In genomic region chr4:34551966-34552365, GRCm38 (mm10) we compare ENCODE assay signal across 8 mouse cellular contexts. TPM values are rescaled to one million over a fixed set of nuclear protein-coding genes. Genes with fewer than 3 reads are reported as not detected.
A peak's percentile ranks its signal among the peaks of the same experiment; 100 is the strongest.
DNase-seq lines count a peak whose midpoint lies in the region; ATAC-seq and TF ChIP-seq lines count a peak whose summit lies in the region.

No protein-coding gene starts in this region.

- no peaks in the 10 kb centered on the region for H3K27me3 ChIP-seq in kidney, postnatal 0 days (ENCODE audit: insufficient read depth, low read length)
- no peaks in the 10 kb centered on the region for H3K27me3 ChIP-seq in embryonic facial prominence, embryonic 10.5 days (replicated peaks; ENCODE audit: low read depth, poor library complexity, severe bottlenecking)
- no peaks in the 10 kb centered on the region for H3K27me3 ChIP-seq in hindbrain, embryonic 16.5 days (replicated peaks; ENCODE audit: control insufficient read depth, insufficient read depth, low read length)
- H3K27me3 ChIP-seq in midbrain, embryonic 14.5 days (ENCODE audit: control insufficient read depth, insufficient read depth, low read length): no peaks in the 10 kb centered on the region

- no peak for ATAC-seq in kidney, postnatal 0 days (replicated peaks; ENCODE audit: low FRiP score, low read depth)
- no peak for ATAC-seq in hindbrain, embryonic 16.5 days
- no peak for ATAC-seq in midbrain, embryonic 14.5 days (ENCODE audit: low FRiP score, low TSS enrichment)
- ATAC-seq in monocyte, adult 5-6 weeks (replicated peaks; ENCODE audit: insufficient number of reproducible peaks, low FRiP score, low TSS enrichment, poor library complexity, severe bottlenecking): no peak
- ATAC-seq in cerebellum, adult (ENCODE audit: insufficient number of reproducible peaks, low FRiP score, low TSS enrichment): no peak

- peak overlapping the region; percentile 99 for H3K4me3 ChIP-seq in kidney, postnatal 0 days (replicated peaks; ENCODE audit: low read depth, low read length)
- H3K4me3 ChIP-seq in embryonic facial prominence, embryonic 10.5 days: peak overlapping the region; percentile 83
- H3K4me3 ChIP-seq in hindbrain, embryonic 16.5 days (ENCODE audit: low read length): peak overlapping the region; percentile 75
- peak overlapping the region; percentile 98 for H3K4me3 ChIP-seq in midbrain, embryonic 14.5 days (replicated peaks; ENCODE audit: low read depth, low read length)

- WGBS in kidney, postnatal 0 days: 2% methylated on average over 3 of the region's 3 CpGs
- 31% methylated on average over 3 of the region's 3 CpGs for WGBS in embryonic facial prominence, embryonic 10.5 days
- WGBS in hindbrain, embryonic 16.5 days: 17% methylated on average over 3 of the region's 3 CpGs
- 33% methylated on average over 3 of the region's 3 CpGs for WGBS in midbrain, embryonic 14.5 days

- H3K9ac ChIP-seq in kidney, postnatal 0 days (ENCODE audit: low read depth, low read length): peak overlapping the region; percentile 99; the same call in 1 of the 2 replicates
- peak overlapping the region; percentile 88 for H3K9ac ChIP-seq in hindbrain, embryonic 16.5 days (ENCODE audit: low read depth, low read length)
- H3K9ac ChIP-seq in midbrain, embryonic 14.5 days (replicated peaks; ENCODE audit: low read length): peak overlapping the region; percentile 96

- no peaks in the 10 kb centered on the region for H3K9me3 ChIP-seq in kidney, postnatal 0 days (replicated peaks; ENCODE audit: low read length)
- no peaks in the 10 kb centered on the region for H3K9me3 ChIP-seq in embryonic facial prominence, embryonic 10.5 days
- no peaks in the 10 kb centered on the region for H3K9me3 ChIP-seq in hindbrain, embryonic 16.5 days (ENCODE audit: control insufficient read depth, low read length)
- H3K9me3 ChIP-seq in midbrain, embryonic 14.5 days (ENCODE audit: control insufficient read depth, low read length): no peaks in the 10 kb centered on the region

- TF ChIP-seq CTCF in kidney, postnatal 0 days (IDR thresholded peaks at IDR 0.05; ENCODE audit: low read depth): no peak

- DNase-seq in kidney, postnatal 0 days (ENCODE audit: low spot score): peak; percentile 15
- DNase-seq in kidney, postnatal 14 days: no peak
- no peak for DNase-seq in embryonic facial prominence, embryonic 10.5 days (ENCODE audit: low spot score)
- no peak for DNase-seq in midbrain, embryonic 14.5 days
- DNase-seq in embryo, embryonic 11 days: no peak

- H3K27ac ChIP-seq in kidney, postnatal 0 days: peak overlapping the region; percentile 98; the same call in 1 of the 2 replicates
- H3K27ac ChIP-seq in embryonic facial prominence, embryonic 10.5 days (replicated peaks): 0 out of 2 replicates have a peak overlapping the region, but pooled peaks have one; percentile 98
- no peak overlapping the region for H3K27ac ChIP-seq in hindbrain, embryonic 16.5 days (ENCODE audit: low read depth, low read length)
- H3K27ac ChIP-seq in midbrain, embryonic 14.5 days (replicated peaks; ENCODE audit: low read depth, low read length): peak overlapping the region; percentile 94; the same call in 1 of the 2 replicates

- H3K4me1 ChIP-seq in kidney, postnatal 0 days (replicated peaks; ENCODE audit: insufficient read depth, low read length): peaks cover 12% of the 10 kb centered on the region; the same call in 1 of the 2 replicates
- peaks cover 33% of the 10 kb centered on the region for H3K4me1 ChIP-seq in embryonic facial prominence, embryonic 10.5 days
- peaks cover 12% of the 10 kb centered on the region; the same call in 1 of the 2 replicates for H3K4me1 ChIP-seq in hindbrain, embryonic 16.5 days (ENCODE audit: control insufficient read depth, insufficient read depth, low read depth, low read length)
- H3K4me1 ChIP-seq in midbrain, embryonic 14.5 days (ENCODE audit: control insufficient read depth, insufficient read depth, low read length): peaks cover 42% of the 10 kb centered on the region

- peak overlapping the region; percentile 61 for H3K4me2 ChIP-seq in kidney, postnatal 0 days (ENCODE audit: low read length)
- H3K4me2 ChIP-seq in hindbrain, embryonic 16.5 days (ENCODE audit: low read length): peak overlapping the region; percentile 84
- peak overlapping the region; percentile 83 for H3K4me2 ChIP-seq in midbrain, embryonic 14.5 days (ENCODE audit: low read length)

- no peaks in the 10 kb centered on the region for H3K36me3 ChIP-seq in kidney, postnatal 0 days (ENCODE audit: insufficient read depth, low read length)
- peaks cover 12% of the 10 kb centered on the region for H3K36me3 ChIP-seq in embryonic facial prominence, embryonic 10.5 days (replicated peaks)
- no peaks in the 10 kb centered on the region for H3K36me3 ChIP-seq in hindbrain, embryonic 16.5 days (ENCODE audit: control insufficient read depth, insufficient read depth, low read length)
- 0 out of 2 replicates have a peak, but pooled peaks cover 3% of the 10 kb centered on the region for H3K36me3 ChIP-seq in midbrain, embryonic 14.5 days (ENCODE audit: control insufficient read depth, insufficient read depth, low read length)

RNA-seq across cellular contexts. Expression of gene Akirin2, which starts 1.2 kb away (rescaled TPM):
- 67.9 and 81.0 TPM in 2 replicates for polyA plus RNA-seq in kidney, postnatal 0 days (2015; fragmentation: Nextera tagmentation; extraction: Ambion mirVana)
- 64.8 and 66.8 TPM in 2 replicates for polyA plus RNA-seq in embryonic facial prominence, embryonic 10.5 days (2016; fragmentation: Nextera tagmentation; extraction: Ambion mirVana)
- 35.3 and 56.6 TPM in 2 replicates for polyA plus RNA-seq in hindbrain, embryonic 16.5 days (2015; fragmentation: Nextera tagmentation; extraction: Ambion mirVana)
- polyA plus RNA-seq in midbrain, embryonic 14.5 days (2014; fragmentation: Nextera tagmentation; extraction: Ambion mirVana): 86.8 and 102 TPM in 2 replicates
- total RNA-seq in monocyte, adult 5-6 weeks (2017): 51.4 to 79.7 TPM (median 64.7 TPM) in 3 replicates
